ENCODE assay signal across 9 mouse cellular contexts in the genomic region with DNA sequence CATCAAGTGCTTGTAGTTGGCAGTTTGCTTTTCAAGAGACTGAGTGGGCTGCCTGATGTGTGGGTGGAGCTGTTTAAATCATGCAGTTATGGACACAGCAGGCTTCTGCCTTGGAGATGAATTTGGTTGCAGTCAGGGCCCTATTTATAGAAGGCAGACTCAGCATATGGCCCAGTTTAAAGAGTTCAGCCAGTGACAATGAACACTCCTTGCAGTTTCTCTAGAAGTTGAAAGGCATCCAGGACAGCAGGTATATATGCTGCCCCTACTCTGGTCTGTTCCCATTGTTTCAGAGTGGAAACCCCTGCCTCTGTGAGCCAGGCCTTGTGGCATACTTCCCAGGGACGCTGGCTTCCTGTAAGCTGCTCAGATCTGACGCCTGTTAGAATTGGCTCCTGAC.
A peak's percentile ranks its signal among the peaks of the same experiment; 100 is the strongest.
DNase-seq lines count a peak whose midpoint lies in the region; ATAC-seq and TF ChIP-seq lines count a peak whose summit lies in the region.
"Had no signal": no experiment of that assay in that cellular context is flagged by ENCODE, and none has a peak within 500 bp of the region (broad histone marks: within the 10 kb centered on the region; RNA-seq: fewer than 3 reads in every experiment).

No protein-coding gene starts in this region.

- TF ChIP-seq CTCF in olfactory bulb, adult 2 months (IDR thresholded peaks at IDR 0.05; ENCODE audit: insufficient read depth, low read depth, low read length): no peak

- WGBS in forebrain, embryonic 16.5 days: 31% methylated on average over 2 of the region's 2 CpGs
- 30% methylated on average over 2 of the region's 2 CpGs for WGBS in hindbrain, embryonic 16.5 days
- 21% methylated on average over 2 of the region's 2 CpGs for WGBS in olfactory bulb, adult 2 months

- H3K4me2 ChIP-seq in forebrain, embryonic 16.5 days (ENCODE audit: low read length): no peak overlapping the region
- H3K4me2 ChIP-seq in hindbrain, embryonic 16.5 days (ENCODE audit: low read length): no peak overlapping the region

- no peak for TF ChIP-seq POLR2A in olfactory bulb, adult 2 months (IDR thresholded peaks at IDR 0.05; ENCODE audit: insufficient read depth, low read depth, low read length)

- no peak for ATAC-seq in forebrain, embryonic 16.5 days
- no peak for ATAC-seq in hindbrain, embryonic 16.5 days

- H3K27me3 ChIP-seq in forebrain, embryonic 16.5 days (replicated peaks; ENCODE audit: control insufficient read depth, insufficient read depth, low read length): no peaks in the 10 kb centered on the region
- H3K27me3 ChIP-seq in hindbrain, embryonic 16.5 days (replicated peaks; ENCODE audit: control insufficient read depth, insufficient read depth, low read length): no peaks in the 10 kb centered on the region
- H3K27me3 ChIP-seq: megakaryocyte, embryonic 14.5 days had no signal

- no peak overlapping the region for H3K4me3 ChIP-seq in forebrain, embryonic 16.5 days (replicated peaks; ENCODE audit: low read length)
- no peak overlapping the region for H3K4me3 ChIP-seq in hindbrain, embryonic 16.5 days (ENCODE audit: low read length)
- H3K4me3 ChIP-seq in olfactory bulb, adult 2 months (ENCODE audit: insufficient read depth, low read depth, low read length): no peak overlapping the region
- H3K4me3 ChIP-seq: megakaryocyte, embryonic 14.5 days had no signal

- no peaks in the 10 kb centered on the region for H3K36me3 ChIP-seq in forebrain, embryonic 16.5 days (ENCODE audit: control insufficient read depth, insufficient read depth)
- no peaks in the 10 kb centered on the region for H3K36me3 ChIP-seq in hindbrain, embryonic 16.5 days (ENCODE audit: control insufficient read depth, insufficient read depth, low read length)

- peaks cover 56% of the 10 kb centered on the region for H3K4me1 ChIP-seq in forebrain, embryonic 16.5 days (replicated peaks; ENCODE audit: control insufficient read depth, insufficient read depth, low read length)
- H3K4me1 ChIP-seq in hindbrain, embryonic 16.5 days (ENCODE audit: control insufficient read depth, insufficient read depth, low read depth, low read length): peaks cover 54% of the 10 kb centered on the region
- H3K4me1 ChIP-seq in olfactory bulb, adult 2 months (ENCODE audit: control insufficient read depth, insufficient read depth, low read length): peaks cover 29% of the 10 kb centered on the region
- H3K4me1 ChIP-seq: megakaryocyte, embryonic 14.5 days had no signal

- DNase-seq in layer of hippocampus, adult 11-12 months (ENCODE audit: low spot score): peak; percentile 79
- no peak for DNase-seq in layer of hippocampus, postnatal 25 days (ENCODE audit: extremely low spot score in 1 of 2, low spot score in 1 of 2)
- no peak for DNase-seq in testis, postnatal 10 days (ENCODE audit: low spot score)
- no peak for DNase-seq in thymus, postnatal 4 days
- DNase-seq in lung, postnatal 10 days: no peak

- no peak overlapping the region for H3K9ac ChIP-seq in forebrain, embryonic 16.5 days (replicated peaks; ENCODE audit: low read depth, low read length)
- H3K9ac ChIP-seq in hindbrain, embryonic 16.5 days (ENCODE audit: low read depth, low read length): no peak overlapping the region

- peak overlapping the region; percentile 65 for H3K27ac ChIP-seq in forebrain, embryonic 16.5 days (ENCODE audit: low read length)
- H3K27ac ChIP-seq in hindbrain, embryonic 16.5 days (ENCODE audit: low read depth, low read length): peak overlapping the region; percentile 51; the same call in 1 of the 2 replicates
- peak overlapping the region; percentile 22 for H3K27ac ChIP-seq in olfactory bulb, adult 2 months (ENCODE audit: insufficient read depth, low read depth, low read length)

- H3K9me3 ChIP-seq in forebrain, embryonic 16.5 days (ENCODE audit: control insufficient read depth, low read length): no peaks in the 10 kb centered on the region
- H3K9me3 ChIP-seq in hindbrain, embryonic 16.5 days (ENCODE audit: control insufficient read depth, low read length): no peaks in the 10 kb centered on the region
